Mouse (Mus musculus) stomach, embryonic 14.5 days (tissue): Measurements from ENCODE around the gene Lrba. TPM values are rescaled to one million over a fixed set of nuclear protein-coding genes. Genes with fewer than 3 reads are reported as not detected.

Experiments used
- ATAC-seq: fragments of 200-750 bp; cut with Nextera tagmentation; 2 replicates; pipeline ENCODE4 v1.8.0; 2017; ENCODE audit warnings: low read depth, moderate TSS enrichment; ENCODE audit not compliant: insufficient number of reproducible peaks, insufficient read depth, low FRiP score
- H3K27ac ChIP-seq: fragments of 300-500 bp; sonication (generic); 2 replicates; pipeline ENCODE4 v1.5.1; 2014; ENCODE audit warnings: mild to moderate bottlenecking, low read length, moderate library complexity, mixed read lengths
- H3K27me3 ChIP-seq: fragments of 300-500 bp; sonication (generic); 2 replicates; pipeline ENCODE4 v1.6.1; 2014; ENCODE audit warnings: low read length, control low read depth, mixed read lengths; ENCODE audit not compliant: control insufficient read depth, insufficient read depth
- H3K36me3 ChIP-seq: fragments of 300-500 bp; sonication (generic); 2 replicates; pipeline ENCODE4 v1.6.1; 2014; ENCODE audit warnings: mild to moderate bottlenecking, control low read depth, low read length, moderate library complexity, mixed read lengths; ENCODE audit not compliant: control insufficient read depth, insufficient read depth
- H3K4me1 ChIP-seq: fragments of 300-500 bp; sonication (generic); 2 replicates; pipeline ENCODE4 v1.6.1; 2014; ENCODE audit warnings: low read length, control low read depth, mixed read lengths; ENCODE audit not compliant: control insufficient read depth, insufficient read depth
- H3K4me2 ChIP-seq: fragments of 300-500 bp; sonication (generic); replicated peaks from 2 replicates; pipeline ENCODE4 v1.6.1; 2014; ENCODE audit warnings: low read depth, low read length, control low read depth
- H3K4me3 ChIP-seq: fragments of 300-500 bp; sonication (generic); 2 replicates; pipeline ENCODE4 v1.5.1; 2014; ENCODE audit warnings: low read depth, low read length, control low read depth
- H3K9ac ChIP-seq: fragments of 300-500 bp; sonication (generic); replicated peaks from 2 replicates; pipeline ENCODE4 v1.6.1; 2014; ENCODE audit warnings: low read depth, mild to moderate bottlenecking, control low read depth, low read length, moderate library complexity, mixed read lengths
- H3K9me3 ChIP-seq: fragments of 300-500 bp; sonication (generic); 2 replicates; pipeline ENCODE4 v1.6.1; 2016; ENCODE audit warnings: low read depth, low read length, control low read depth; ENCODE audit not compliant: control insufficient read depth
- WGBS: fragments of 180-500 bp; shearing (Covaris S2); extraction: QIAGEN DNeasy Blood & Tissue Kit; methylation state at CpG from one replicate; pipeline ENCODE4 v1.1.7; 2014; 5-methylcytosine and 5-hydroxymethylcytosine counted together
- polyA plus RNA-seq: library from polyadenylated mRNA; unstranded; fragments of >200 nt; fragmentation: Nextera tagmentation; extraction: Ambion mirVana; gene quantifications from 2 replicates; pipeline ENCODE4 v1.2.1, GENCODE M21; 2014

Gene Lrba
- polyA plus RNA-seq, 1 experiment from 2014 or later, result 11.4 TPM

DNA sequence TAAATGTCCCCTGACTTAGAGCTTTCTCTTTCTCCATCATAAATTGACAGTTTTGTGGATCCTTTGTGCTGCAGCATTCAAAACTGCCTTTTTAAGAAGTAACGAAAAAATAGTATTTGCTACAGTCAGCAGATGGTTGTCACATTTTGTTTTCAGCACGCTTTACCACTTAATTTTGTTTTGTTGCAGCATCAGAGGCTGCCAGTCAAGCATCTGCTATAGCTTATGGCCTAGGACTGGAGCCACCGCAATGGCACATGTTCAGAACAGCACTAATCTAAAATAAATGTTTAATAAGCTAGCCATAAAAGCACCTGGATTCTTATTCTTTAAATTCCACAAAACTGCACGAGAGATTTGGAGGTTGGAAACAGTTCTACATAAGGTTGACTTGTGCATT lies 520.9 kb downstream of the Lrba start:
- H3K9ac ChIP-seq, result no peak overlapping the region
- no peak overlapping the region for H3K4me2 ChIP-seq
- 79% methylated on average over 4 of the region's 4 CpGs for WGBS
- no peak for ATAC-seq
- no peaks in the 10 kb centered on the region for H3K4me1 ChIP-seq
- no peak overlapping the region for H3K4me3 ChIP-seq
- H3K27me3 ChIP-seq, result no peaks in the 10 kb centered on the region
- H3K9me3 ChIP-seq, result no peaks in the 10 kb centered on the region
- no peaks in the 10 kb centered on the region for H3K36me3 ChIP-seq
- H3K27ac ChIP-seq, result no peak overlapping the region

DNA sequence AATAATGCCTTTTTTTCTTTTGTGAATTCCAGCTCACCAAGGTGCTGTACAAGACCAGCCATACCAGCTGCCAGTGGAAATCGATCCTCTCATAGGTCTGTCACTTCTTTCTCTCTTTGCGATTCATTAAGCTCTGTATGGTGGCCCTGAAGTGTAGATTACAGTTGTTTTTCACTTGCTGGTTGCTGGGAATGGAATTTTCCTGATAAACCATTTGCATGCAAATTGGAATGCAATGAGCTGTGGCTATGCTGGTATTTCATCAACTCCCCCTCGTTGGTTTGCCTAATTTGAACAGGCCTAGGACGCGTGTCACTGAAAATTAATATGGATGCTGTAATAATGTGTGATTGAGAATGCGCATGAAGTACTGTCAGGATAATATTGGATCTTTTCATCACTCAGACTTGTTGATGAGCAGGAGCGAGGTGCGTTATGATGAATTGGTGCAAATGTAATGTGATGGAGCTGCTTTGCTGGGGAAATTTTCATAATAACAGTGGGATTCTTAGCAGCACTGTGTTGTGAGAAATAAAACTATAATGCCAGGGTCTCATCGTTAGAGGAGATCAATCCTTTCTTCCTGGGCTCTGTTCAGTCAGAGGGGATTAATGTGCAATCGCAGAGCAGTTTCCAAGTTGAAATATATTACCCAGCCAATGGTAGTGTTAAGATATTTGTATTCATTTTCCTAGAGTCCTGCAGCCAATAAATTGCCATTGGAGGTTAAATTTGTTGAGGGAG lies 521.5 kb downstream of the Lrba start:
- H3K27ac ChIP-seq, result no peak overlapping the region
- no peaks in the 10 kb centered on the region for H3K27me3 ChIP-seq
- WGBS, result 77% methylated on average over 10 of the region's 10 CpGs
- no peak overlapping the region for H3K9ac ChIP-seq
- H3K9me3 ChIP-seq, result no peaks in the 10 kb centered on the region
- no peaks in the 10 kb centered on the region for H3K36me3 ChIP-seq
- H3K4me1 ChIP-seq, result no peaks in the 10 kb centered on the region
- ATAC-seq, result no peak
- H3K4me3 ChIP-seq, result no peak overlapping the region
- H3K4me2 ChIP-seq, result no peak overlapping the region

DNA sequence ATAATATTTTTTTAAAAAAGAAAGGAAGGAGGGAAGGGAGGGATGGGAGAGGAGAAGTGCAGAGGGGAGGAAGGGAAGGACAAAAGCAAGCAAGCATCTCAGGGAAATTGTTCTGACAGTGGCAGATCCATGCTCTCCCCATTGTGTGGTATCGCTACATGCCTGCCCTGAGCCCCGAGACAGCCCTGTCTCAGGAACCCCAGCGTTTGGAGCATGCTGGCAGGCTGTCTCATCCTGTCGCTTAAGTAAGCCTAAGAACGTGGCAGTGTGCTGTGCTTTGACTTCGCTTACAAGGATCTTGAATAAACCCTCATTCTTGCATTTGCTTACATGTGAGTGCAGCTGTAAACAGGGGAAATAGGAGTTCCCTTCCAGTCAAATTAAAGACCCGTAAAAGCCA lies 526.2 kb downstream of the Lrba start:
- no peaks in the 10 kb centered on the region for H3K4me1 ChIP-seq
- no peak overlapping the region for H3K27ac ChIP-seq
- no peaks in the 10 kb centered on the region for H3K36me3 ChIP-seq
- no peak overlapping the region for H3K9ac ChIP-seq
- no peak for ATAC-seq
- no peaks in the 10 kb centered on the region for H3K27me3 ChIP-seq
- H3K9me3 ChIP-seq, result no peaks in the 10 kb centered on the region
- no peak overlapping the region for H3K4me3 ChIP-seq
- WGBS, result 49% methylated on average over 7 of the region's 7 CpGs
- H3K4me2 ChIP-seq, result no peak overlapping the region

DNA sequence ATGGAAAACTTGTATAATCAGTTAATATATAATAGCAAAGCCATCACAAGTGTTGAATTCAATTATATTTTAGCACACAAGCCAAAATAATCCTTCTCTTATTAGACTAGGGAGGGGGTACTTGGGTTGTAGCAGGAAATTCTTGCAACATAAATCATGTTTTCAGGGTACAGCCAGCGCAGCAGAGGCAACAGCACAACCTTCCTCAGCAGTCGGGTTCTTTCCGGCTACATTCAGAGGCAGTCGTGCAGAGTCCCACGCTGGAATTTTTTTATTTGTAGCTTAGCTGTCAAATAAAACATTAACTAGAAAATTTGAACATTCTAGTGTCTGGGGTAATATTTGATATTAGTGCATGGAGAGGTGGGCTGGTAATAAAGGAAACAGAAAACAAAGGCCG lies 529.7 kb downstream of the Lrba start:
- Histone ChIP-seq H3K4me2 (no peak overlapping the region), H3K9me3 (no peaks in the 10 kb centered on the region), H3K27ac (no peak overlapping the region), H3K4me3 (no peak overlapping the region), H3K36me3 (no peaks in the 10 kb centered on the region), H3K27me3 (no peaks in the 10 kb centered on the region), H3K9ac (no peak overlapping the region), H3K4me1 (no peaks in the 10 kb centered on the region)
- no peak for ATAC-seq
- WGBS, result 34% methylated on average over 6 of the region's 6 CpGs

DNA sequence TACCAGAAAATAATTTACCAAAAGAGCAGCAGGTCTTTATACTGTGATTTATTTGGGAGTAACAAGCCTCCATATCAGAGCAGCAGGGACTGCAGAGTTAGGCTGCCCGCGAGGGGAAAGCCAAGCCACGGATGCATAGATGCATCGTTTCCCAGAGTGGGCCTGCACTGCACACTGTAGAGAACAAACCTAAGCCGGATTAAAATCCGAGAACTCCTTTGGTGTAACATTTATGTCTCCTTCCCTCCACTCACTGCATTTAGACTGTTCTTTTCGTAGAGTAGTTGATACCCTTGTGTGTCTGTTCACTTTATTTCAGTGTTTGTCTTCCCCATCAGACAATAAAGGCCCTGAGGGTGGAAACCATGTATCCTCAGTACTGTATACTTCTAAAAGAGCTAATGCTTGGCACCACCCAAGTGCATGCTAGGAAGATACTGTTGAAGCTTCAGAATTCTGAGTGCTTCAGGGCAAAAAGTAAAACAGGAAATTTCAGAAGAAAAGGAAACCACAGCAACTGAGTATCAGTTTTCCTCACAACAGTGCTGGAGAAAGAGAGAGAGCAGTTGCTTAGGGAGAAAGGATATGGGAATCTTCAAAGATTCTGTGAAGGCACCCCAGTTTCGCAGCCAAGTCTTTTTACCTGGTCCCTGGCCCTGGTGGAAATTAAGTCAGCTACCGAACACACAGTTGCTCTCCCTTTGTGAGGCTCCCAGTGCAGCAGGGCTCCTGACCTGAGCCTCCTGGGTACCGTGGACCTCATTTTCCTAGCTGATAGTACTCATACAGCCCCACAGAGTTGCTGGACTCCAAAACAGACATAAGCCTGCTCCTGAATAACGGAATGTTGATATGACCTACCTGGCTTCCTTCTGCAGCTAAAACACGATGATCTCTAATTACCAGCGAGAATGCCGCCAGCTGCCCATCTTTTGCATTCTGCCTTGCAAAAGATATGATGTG lies 530.4 kb downstream of the Lrba start:
- H3K4me2 ChIP-seq, result no peak overlapping the region
- no peak for ATAC-seq
- H3K4me1 ChIP-seq, result no peaks in the 10 kb centered on the region
- no peaks in the 10 kb centered on the region for H3K9me3 ChIP-seq
- no peak overlapping the region for H3K9ac ChIP-seq
- H3K27me3 ChIP-seq, result no peaks in the 10 kb centered on the region
- WGBS, result 78% methylated on average over 14 of the region's 14 CpGs
- no peak overlapping the region for H3K27ac ChIP-seq
- no peak overlapping the region for H3K4me3 ChIP-seq
- H3K36me3 ChIP-seq, result no peaks in the 10 kb centered on the region

DNA sequence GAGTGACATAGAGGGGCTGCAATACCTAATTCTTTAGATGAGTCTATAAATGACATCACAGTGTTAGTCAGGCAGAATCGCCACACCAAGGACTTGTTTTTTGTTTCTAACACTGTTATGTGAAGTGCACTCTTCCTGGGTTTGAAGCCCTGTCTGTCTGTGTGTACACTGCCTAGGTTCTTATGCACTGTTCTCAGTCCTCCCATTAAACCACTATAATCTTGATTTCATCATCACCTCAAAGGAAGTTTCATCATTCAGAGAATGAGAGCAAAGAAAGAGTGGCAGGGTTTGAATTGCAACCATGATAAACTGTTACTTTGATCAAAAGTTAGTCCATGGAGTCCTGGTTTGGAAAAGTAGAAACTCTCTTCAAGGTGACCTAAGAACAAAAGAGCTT lies 532.1 kb downstream of the Lrba start:
- Histone ChIP-seq H3K9ac (no peak overlapping the region), H3K9me3 (no peaks in the 10 kb centered on the region), H3K4me2 (no peak overlapping the region), H3K27ac (no peak overlapping the region), H3K4me3 (no peak overlapping the region), H3K4me1 (no peaks in the 10 kb centered on the region), H3K27me3 (no peaks in the 10 kb centered on the region), H3K36me3 (no peaks in the 10 kb centered on the region)
- WGBS, result 95% methylated on average over 1 of the region's 1 CpGs
- ATAC-seq, result no peak

DNA sequence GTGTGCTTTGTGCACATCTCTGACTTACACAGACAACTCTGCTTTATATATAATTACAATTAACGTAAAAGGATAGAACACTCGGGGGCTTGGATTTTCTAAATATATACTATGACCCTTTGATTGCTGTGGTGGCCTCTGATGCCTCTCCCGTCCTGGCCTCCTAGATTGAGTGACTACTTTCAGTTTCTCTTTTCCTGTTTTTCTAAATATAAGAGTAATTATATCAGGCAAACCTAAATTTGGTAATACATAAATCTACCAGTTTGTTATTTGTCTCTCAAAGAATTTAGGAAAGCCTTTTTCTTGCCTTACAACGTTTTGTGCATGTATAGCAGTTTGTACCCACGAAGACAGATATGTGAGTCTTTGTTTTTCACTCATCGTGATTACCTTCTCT lies 534.2 kb downstream of the Lrba start:
- Histone ChIP-seq H3K9ac (no peak overlapping the region), H3K4me1 (no peaks in the 10 kb centered on the region), H3K4me3 (no peak overlapping the region), H3K27me3 (no peaks in the 10 kb centered on the region), H3K4me2 (no peak overlapping the region), H3K27ac (no peak overlapping the region), H3K36me3 (no peaks in the 10 kb centered on the region), H3K9me3 (no peaks in the 10 kb centered on the region)
- no peak for ATAC-seq
- 72% methylated on average over 6 of the region's 6 CpGs for whole genome bisulfite sequencing

DNA sequence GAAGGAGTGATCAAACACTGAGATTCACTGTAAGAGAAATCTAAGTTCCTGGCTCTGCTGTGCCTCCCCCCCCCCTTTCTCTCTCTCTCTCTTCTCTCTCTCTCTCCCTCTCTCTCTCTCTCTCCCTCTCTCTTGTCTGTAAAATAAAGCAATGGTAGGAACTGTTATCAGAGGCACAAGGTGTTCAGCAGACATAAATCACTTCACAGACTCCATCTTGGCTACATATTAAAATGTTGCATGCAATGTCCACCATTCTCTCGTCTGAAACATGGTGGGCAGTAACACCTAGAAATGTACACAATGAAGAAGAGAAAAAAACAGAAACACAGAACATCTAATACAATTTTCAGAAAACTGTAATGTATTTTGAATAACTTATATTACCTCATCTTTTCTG lies 534.9 kb downstream of the Lrba start:
- WGBS, result 66% methylated on average over 1 of the region's 1 CpGs
- H3K9me3 ChIP-seq, result no peaks in the 10 kb centered on the region
- H3K36me3 ChIP-seq, result no peaks in the 10 kb centered on the region
- H3K27me3 ChIP-seq, result no peaks in the 10 kb centered on the region
- no peak overlapping the region for H3K27ac ChIP-seq
- H3K4me1 ChIP-seq, result no peaks in the 10 kb centered on the region
- no peak overlapping the region for H3K4me2 ChIP-seq
- ATAC-seq, result no peak
- H3K9ac ChIP-seq, result no peak overlapping the region
- no peak overlapping the region for H3K4me3 ChIP-seq
